Mouse (Mus musculus): Measurements from ENCODE around the gene Rin3.

Rin3 gene

GRCm38 (mm10) chr12:102302322-102302721 is 19.5 kb downstream of the Rin3 start:
- no peak for DNase-seq (ENCODE audit: low spot score)

- DNase-seq (ENCODE audit: low spot score), result no peak
These were observed 20.0 kb downstream of the Rin3 start for GRCm38 (mm10) chr12:102302831-102303351.

GRCm38 (mm10) chr12:102303867-102304266 is 21.0 kb downstream of the Rin3 start:
- DNase-seq (ENCODE audit: low spot score), result no peak

GRCm38 (mm10) chr12:102305069-102305836 is 22.4 kb downstream of the Rin3 start:
- DNase-seq (ENCODE audit: low spot score), result no peak

GRCm38 (mm10) chr12:102308001-102308456 is 25.2 kb downstream of the Rin3 start:
- no peak for DNase-seq (ENCODE audit: low spot score)

GRCm38 (mm10) chr12:102308457-102309011 is 25.7 kb downstream of the Rin3 start:
- DNase-seq (ENCODE audit: low spot score), result peak; percentile 47

GRCm38 (mm10) chr12:102309099-102309799 is 26.4 kb downstream of the Rin3 start:
- no peak for DNase-seq (ENCODE audit: low spot score)

- no peak for DNase-seq (ENCODE audit: low spot score)
These were observed 26.9 kb downstream of the Rin3 start for GRCm38 (mm10) chr12:102309800-102310195.

- no peak for DNase-seq (ENCODE audit: low spot score)
These were observed 27.4 kb downstream of the Rin3 start for GRCm38 (mm10) chr12:102310261-102310660.

GRCm38 (mm10) chr12:102311454-102311853 is 28.6 kb downstream of the Rin3 start:
- DNase-seq (ENCODE audit: low spot score), result no peak

- no peak for DNase-seq (ENCODE audit: low spot score)
These were observed 36.3 kb downstream of the Rin3 start for GRCm38 (mm10) chr12:102319150-102319549.

- no peak for DNase-seq (ENCODE audit: low spot score)
These were observed 37.1 kb downstream of the Rin3 start for GRCm38 (mm10) chr12:102319899-102320298.

GRCm38 (mm10) chr12:102320322-102320721 is 37.5 kb downstream of the Rin3 start:
- DNase-seq (ENCODE audit: low spot score), result no peak

GRCm38 (mm10) chr12:102321064-102321728 is 38.3 kb downstream of the Rin3 start:
- DNase-seq (ENCODE audit: low spot score), result no peak

GRCm38 (mm10) chr12:102321855-102322254 is 39.0 kb downstream of the Rin3 start:
- DNase-seq (ENCODE audit: low spot score), result no peak

- DNase-seq (ENCODE audit: low spot score), result no peak
These were observed 40.5 kb downstream of the Rin3 start for GRCm38 (mm10) chr12:102323392-102323791.

- DNase-seq (ENCODE audit: low spot score), result no peak
These were observed 41.5 kb downstream of the Rin3 start for GRCm38 (mm10) chr12:102324156-102324885.

- no peak for DNase-seq (ENCODE audit: low spot score)
These were observed 42.0 kb downstream of the Rin3 start for GRCm38 (mm10) chr12:102324886-102325220.

- no peak for DNase-seq (ENCODE audit: low spot score)
These were observed 44.0 kb downstream of the Rin3 start for GRCm38 (mm10) chr12:102326753-102327340.

- no peak for DNase-seq (ENCODE audit: low spot score)
These were observed 44.7 kb downstream of the Rin3 start for GRCm38 (mm10) chr12:102327525-102327924.

- no peak for DNase-seq (ENCODE audit: low spot score)
These were observed 45.2 kb downstream of the Rin3 start for GRCm38 (mm10) chr12:102328090-102328489.

All from layer of hippocampus, adult 9-10 months (tissue).